Mouse (Mus musculus): Measurements from ENCODE around the gene Pax5. TPM values are rescaled to one million over a fixed set of nuclear protein-coding genes. Genes with fewer than 3 reads are reported as not detected.

Pax5 gene
- polyA plus RNA-seq, 1 experiment = 6.3 TPM

GRCm38 (mm10) chr4:44558564-44558955, 151.7 kb downstream of the Pax5 start:
- no peaks in the 10 kb centered on the region for H3K27me3 ChIP-seq (ENCODE audit: control insufficient read depth, insufficient read depth, low read length)
- no peaks in the 10 kb centered on the region for H3K4me1 ChIP-seq (ENCODE audit: control insufficient read depth, insufficient read depth, insufficient read length, low read length)
- TF ChIP-seq CTCF (IDR thresholded peaks at IDR 0.05; ENCODE audit: extremely low read depth, insufficient read length, insufficient replicate concordance, low read depth, low read length) (no peak), POLR2A (IDR thresholded peaks at IDR 0.05; ENCODE audit: low read depth, low read length) (no peak)
- H3K27ac ChIP-seq (ENCODE audit: insufficient read depth, low read depth, low read length) = no peak overlapping the region
- H3K36me3 ChIP-seq (ENCODE audit: control insufficient read depth, insufficient read depth, low read length) = no peaks in the 10 kb centered on the region
- H3K4me3 ChIP-seq (ENCODE audit: low read depth, low read length) = no peak overlapping the region
- whole genome bisulfite sequencing = 22% methylated on average over 7 of the region's 7 CpGs

GRCm38 (mm10) chr4:44557815-44558563, 152.3 kb downstream of the Pax5 start:
- H3K27ac ChIP-seq (ENCODE audit: insufficient read depth, low read depth, low read length) = no peak overlapping the region
- TF ChIP-seq POLR2A (IDR thresholded peaks at IDR 0.05; ENCODE audit: low read depth, low read length) = no peak
- 0 out of 2 replicates have a peak, but pooled peaks have one; percentile 12 for TF ChIP-seq CTCF (IDR thresholded peaks at IDR 0.05; ENCODE audit: extremely low read depth, insufficient read length, insufficient replicate concordance, low read depth, low read length)
- no peaks in the 10 kb centered on the region for H3K27me3 ChIP-seq (ENCODE audit: control insufficient read depth, insufficient read depth, low read length)
- no peaks in the 10 kb centered on the region for H3K4me1 ChIP-seq (ENCODE audit: control insufficient read depth, insufficient read depth, insufficient read length, low read length)
- H3K36me3 ChIP-seq (ENCODE audit: control insufficient read depth, insufficient read depth, low read length) = no peaks in the 10 kb centered on the region
- WGBS = 9% methylated on average over 36 of the region's 36 CpGs
- H3K4me3 ChIP-seq (ENCODE audit: low read depth, low read length) = no peak overlapping the region; the same call in 1 of the 2 replicates

- no peak for TF ChIP-seq POLR2A (IDR thresholded peaks at IDR 0.05; ENCODE audit: low read depth, low read length)
- TF ChIP-seq CTCF (IDR thresholded peaks at IDR 0.05; ENCODE audit: extremely low read depth, insufficient read length, insufficient replicate concordance, low read depth, low read length) = no peak
- H3K27me3 ChIP-seq (ENCODE audit: control insufficient read depth, insufficient read depth, low read length) = no peaks in the 10 kb centered on the region
These were observed 153.6 kb downstream of the Pax5 start for GRCm38 (mm10) chr4:44556586-44557281.

GRCm38 (mm10) chr4:44555576-44555975, 154.7 kb downstream of the Pax5 start:
- Histone ChIP-seq H3K4me3 (ENCODE audit: low read depth, low read length) (no peak overlapping the region), H3K27ac (ENCODE audit: insufficient read depth, low read depth, low read length) (no peak overlapping the region), H3K36me3 (ENCODE audit: control insufficient read depth, insufficient read depth, low read length) (no peaks in the 10 kb centered on the region), H3K4me1 (ENCODE audit: control insufficient read depth, insufficient read depth, insufficient read length, low read length) (no peaks in the 10 kb centered on the region), H3K27me3 (ENCODE audit: control insufficient read depth, insufficient read depth, low read length) (no peaks in the 10 kb centered on the region)
- no peak for TF ChIP-seq CTCF (IDR thresholded peaks at IDR 0.05; ENCODE audit: extremely low read depth, insufficient read length, insufficient replicate concordance, low read depth, low read length)
- no peak for TF ChIP-seq POLR2A (IDR thresholded peaks at IDR 0.05; ENCODE audit: low read depth, low read length)
- WGBS = 70% methylated on average over 9 of the region's 9 CpGs

More at GRCm38 (mm10) chr4:44556586-44557281, 153.6 kb downstream of the Pax5 start:
- Histone ChIP-seq H3K4me3 (ENCODE audit: low read depth, low read length) (no peak overlapping the region), H3K4me1 (ENCODE audit: control insufficient read depth, insufficient read depth, insufficient read length, low read length) (no peaks in the 10 kb centered on the region), H3K27ac (ENCODE audit: insufficient read depth, low read depth, low read length) (no peak overlapping the region), H3K36me3 (ENCODE audit: control insufficient read depth, insufficient read depth, low read length) (no peaks in the 10 kb centered on the region)
- WGBS = 90% methylated on average over 9 of the region's 9 CpGs

DNA sequence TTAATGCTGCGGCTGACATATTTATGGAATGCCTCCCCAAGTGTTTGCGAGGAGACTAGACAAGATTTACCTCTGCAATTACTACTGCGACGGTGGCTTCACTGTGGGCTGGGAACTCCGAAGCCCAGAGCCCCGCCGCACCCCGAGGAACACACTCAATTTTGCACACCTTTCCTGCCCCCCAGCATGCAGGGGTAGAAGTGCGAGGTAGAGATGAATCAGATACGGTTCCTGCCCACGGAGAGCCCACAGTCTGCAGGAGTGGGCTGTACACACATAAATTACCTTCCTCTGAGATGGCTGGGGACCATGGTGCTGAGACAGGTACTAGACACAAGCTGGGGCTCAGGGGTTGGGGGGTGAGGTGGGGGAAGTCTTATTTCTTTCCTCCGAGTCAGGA, 158.8 kb downstream of the Pax5 start:
- 77% methylated on average over 12 of the region's 12 CpGs for WGBS
- Histone ChIP-seq H3K4me1 (ENCODE audit: control insufficient read depth, insufficient read depth, insufficient read length, low read length) (no peaks in the 10 kb centered on the region), H3K27ac (ENCODE audit: insufficient read depth, low read depth, low read length) (no peak overlapping the region), H3K27me3 (ENCODE audit: control insufficient read depth, insufficient read depth, low read length) (no peaks in the 10 kb centered on the region), H3K4me3 (ENCODE audit: low read depth, low read length) (no peak overlapping the region), H3K36me3 (ENCODE audit: control insufficient read depth, insufficient read depth, low read length) (no peaks in the 10 kb centered on the region)
- no peak for TF ChIP-seq CTCF (IDR thresholded peaks at IDR 0.05; ENCODE audit: extremely low read depth, insufficient read length, insufficient replicate concordance, low read depth, low read length)
- TF ChIP-seq POLR2A (IDR thresholded peaks at IDR 0.05; ENCODE audit: low read depth, low read length) = no peak

DNA sequence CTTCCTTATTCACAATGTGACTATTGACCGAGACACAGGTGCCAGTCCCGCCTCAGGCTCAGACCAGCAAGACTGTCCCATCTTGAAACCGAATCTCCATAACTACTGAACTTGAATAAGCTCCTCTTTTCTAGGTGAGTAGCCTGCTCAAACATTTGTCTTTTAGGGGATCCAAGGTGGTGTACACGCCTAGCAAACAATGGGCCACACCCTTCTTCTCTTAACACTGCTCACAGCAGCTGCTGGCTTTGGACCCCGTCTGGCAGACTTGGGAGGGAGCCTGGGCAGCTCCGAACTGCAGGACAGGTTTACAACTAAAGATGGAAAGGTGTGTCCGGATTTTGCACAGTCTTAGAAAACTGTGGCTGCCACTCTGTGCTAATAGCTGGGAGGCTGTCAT, 161.3 kb downstream of the Pax5 start:
- Histone ChIP-seq H3K4me3 (ENCODE audit: low read depth, low read length) (no peak overlapping the region), H3K27me3 (ENCODE audit: control insufficient read depth, insufficient read depth, low read length) (no peaks in the 10 kb centered on the region), H3K4me1 (ENCODE audit: control insufficient read depth, insufficient read depth, insufficient read length, low read length) (no peaks in the 10 kb centered on the region), H3K36me3 (ENCODE audit: control insufficient read depth, insufficient read depth, low read length) (no peaks in the 10 kb centered on the region), H3K27ac (ENCODE audit: insufficient read depth, low read depth, low read length) (no peak overlapping the region)
- no peak for TF ChIP-seq CTCF (IDR thresholded peaks at IDR 0.05; ENCODE audit: extremely low read depth, insufficient read length, insufficient replicate concordance, low read depth, low read length)
- no peak for TF ChIP-seq POLR2A (IDR thresholded peaks at IDR 0.05; ENCODE audit: low read depth, low read length)
- WGBS = 48% methylated on average over 7 of the region's 7 CpGs

DNA sequence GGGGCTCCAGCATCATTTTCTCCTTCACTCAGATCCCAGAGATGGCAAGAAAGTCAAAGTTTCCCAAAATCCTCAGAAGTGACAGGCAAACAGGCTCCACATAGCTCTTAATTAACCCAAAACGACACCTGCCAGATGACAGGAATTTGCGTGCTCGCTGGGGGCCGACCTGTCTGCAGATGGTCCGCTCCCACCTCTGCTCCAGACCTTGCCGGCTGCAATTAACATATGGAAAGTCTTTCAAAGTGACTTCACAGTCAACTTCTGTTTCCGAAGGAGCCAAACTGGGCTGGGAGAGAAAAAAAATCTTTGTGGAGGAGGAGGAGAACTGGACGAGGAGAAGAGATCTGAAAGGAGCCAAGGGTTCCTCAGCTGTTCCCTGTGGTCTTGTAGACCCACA, 164.6 kb downstream of the Pax5 start:
- no peak for TF ChIP-seq CTCF (IDR thresholded peaks at IDR 0.05; ENCODE audit: extremely low read depth, insufficient read length, insufficient replicate concordance, low read depth, low read length)
- no peak for TF ChIP-seq POLR2A (IDR thresholded peaks at IDR 0.05; ENCODE audit: low read depth, low read length)
- H3K27me3 ChIP-seq (ENCODE audit: control insufficient read depth, insufficient read depth, low read length) = no peaks in the 10 kb centered on the region
- no peaks in the 10 kb centered on the region for H3K36me3 ChIP-seq (ENCODE audit: control insufficient read depth, insufficient read depth, low read length)
- H3K4me1 ChIP-seq (ENCODE audit: control insufficient read depth, insufficient read depth, insufficient read length, low read length) = no peaks in the 10 kb centered on the region
- H3K27ac ChIP-seq (ENCODE audit: insufficient read depth, low read depth, low read length) = no peak overlapping the region
- WGBS = 19% methylated on average over 8 of the region's 8 CpGs
- no peak overlapping the region for H3K4me3 ChIP-seq (ENCODE audit: low read depth, low read length)

All from small intestine, adult 2 months (tissue).